Mouse (Mus musculus): ENCODE results near the gene 6330403K07Rik. TPM values are rescaled to one million over a fixed set of nuclear protein-coding genes. Genes with fewer than 3 reads are reported as not detected.

The 6330403K07Rik gene
- total RNA-seq, 2 experiments from 2014 or later = 169 to 174 TPM

GRCm38 (mm10) chr11:71001167-71001566 lies 32.1 kb downstream of the 6330403K07Rik start:
- no peak for DNase-seq (ENCODE audit: low spot score in 2 of 2)

- peak; percentile 97 to 98 for DNase-seq (ENCODE audit: low spot score in 2 of 2)
These were observed 50.6 kb downstream of the 6330403K07Rik start, which contains the start of gene C1qbp for GRCm38 (mm10) chr11:70982557-70983228. Gene C1qbp (minus strand): TSS chr11:70983026.

DNA sequence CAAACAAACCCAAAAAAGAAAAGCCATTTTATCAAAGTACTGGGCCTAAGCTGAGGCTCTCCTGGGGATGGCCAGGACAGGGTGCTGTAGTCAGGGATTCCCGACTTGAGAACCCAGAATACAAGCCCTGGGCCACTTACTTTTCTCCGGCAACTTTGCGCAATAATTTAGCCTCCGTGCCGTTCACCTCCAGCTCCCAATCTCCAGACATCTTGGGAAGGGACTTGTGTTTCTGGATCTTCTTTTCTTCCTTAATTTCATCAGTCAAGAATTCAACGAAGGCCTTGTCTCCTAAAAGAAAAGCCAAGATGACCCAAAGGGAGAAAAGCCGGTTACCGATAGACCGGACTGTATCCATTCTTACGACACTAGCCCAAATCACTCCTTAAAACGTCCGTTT lies 51.3 kb downstream of the 6330403K07Rik start:
- DNase-seq (ENCODE audit: low spot score in 2 of 2) = no peak

Other genes with a start within 250 kb of the 6330403K07Rik start
- not detected for gene Scimp, start 220.9 kb downstream of the 6330403K07Rik start, total RNA-seq (2021)
- 100 to 1,000 TPM; 115 to 117 TPM for gene Rabep1, start 188.7 kb downstream of the 6330403K07Rik start, total RNA-seq (2021)
- 10 to 100 TPM; 60.7 to 69.2 TPM for gene Nup88, start 63.5 kb downstream of the 6330403K07Rik start, total RNA-seq (2021)
- 10 to 100 TPM; 41.3 to 48.5 TPM for gene Rpain, start 63.3 kb downstream of the 6330403K07Rik start, total RNA-seq (2021)
- gene C1qbp, start 50.5 kb downstream of the 6330403K07Rik start, total RNA-seq (2021) = 100 to 1,000 TPM; 107 to 119 TPM
- gene Dhx33, start 29.1 kb downstream of the 6330403K07Rik start, total RNA-seq (2021) = 10 to 100 TPM; 25.6 to 25.7 TPM
- gene Mis12, start 13.9 kb downstream of the 6330403K07Rik start, total RNA-seq (2021) = 10 to 100 TPM; 10.1 to 13.5 TPM
- gene Derl2, start 13.7 kb downstream of the 6330403K07Rik start, total RNA-seq (2021) = 10 to 100 TPM; 20.8 to 23.0 TPM
- under 1 TPM; 0.42 to 0.57 TPM for gene Nlrp1a, start 111.2 kb upstream of the 6330403K07Rik start, total RNA-seq (2021)
- gene Nlrp1b, start 197.2 kb upstream of the 6330403K07Rik start, total RNA-seq (2021) = under 1 TPM; 0.18 to 0.23 TPM

Data from layer of hippocampus, postnatal 10 days (tissue).